ENCODE assay signal across 25 mouse cellular contexts in the genomic region with DNA sequence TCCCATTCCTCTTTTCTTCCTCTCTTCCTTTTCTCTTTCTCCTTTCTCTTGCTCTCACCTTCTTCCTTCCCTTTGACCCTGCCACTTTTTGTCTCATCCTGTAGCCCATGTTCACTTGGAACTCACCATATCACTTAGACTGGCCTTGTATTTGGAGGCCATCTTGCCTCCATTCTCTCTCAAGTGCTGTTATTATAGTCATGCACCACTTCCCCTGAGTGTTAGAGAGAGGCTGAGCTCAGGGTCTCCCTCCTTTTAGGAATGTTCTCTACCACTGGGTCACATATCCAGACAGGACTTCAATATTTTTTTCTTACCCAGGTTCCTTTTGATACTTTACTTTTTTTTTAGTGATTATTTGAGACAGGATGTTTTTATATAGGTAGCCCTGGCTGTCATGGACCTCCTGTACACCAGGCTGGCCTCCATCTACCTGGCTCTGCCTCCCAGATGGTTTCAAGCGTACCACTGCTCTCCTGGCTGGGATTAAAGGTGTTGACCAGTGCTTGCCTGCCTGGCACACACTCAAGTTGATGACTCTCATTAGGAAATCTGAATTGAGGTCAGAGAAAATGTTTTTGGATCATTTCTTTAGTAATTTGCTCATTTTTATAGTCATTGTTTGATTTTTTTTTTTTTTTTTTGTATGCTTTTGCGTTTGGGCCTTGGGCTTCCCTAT. TPM values are rescaled to one million over a fixed set of nuclear protein-coding genes. Genes with fewer than 3 reads are reported as not detected.
DNase-seq lines count a peak whose midpoint lies in the region; ATAC-seq lines count a peak whose summit lies in the region.
"Had no signal": no experiment of that assay in that cellular context is flagged by ENCODE, and none has a peak within 500 bp of the region (broad histone marks: within the 10 kb centered on the region; RNA-seq: fewer than 3 reads in every experiment).

No protein-coding gene starts in this region.

- H3K36me3 ChIP-seq in kidney, embryonic 14.5 days (ENCODE audit: control insufficient read depth, insufficient read depth, low read length) = peaks cover 69% of the 10 kb centered on the region

- DNase-seq in kidney, postnatal 4 days = no peak
- DNase-seq in brain, adult 2 months (ENCODE audit: low read depth, low spot score) = peak; percentile 80
- peak; percentile 61 for DNase-seq in cerebellum, adult 11-12 months
- DNase-seq in cerebellum, postnatal 10 days = peak; percentile 51
- DNase-seq in gastrocnemius, postnatal 14 days = no peak
- DNase-seq: adrenal gland, postnatal 14 days; B cell, adult 2 months; heart, adult 11 months; kidney, postnatal 10 days; lung, postnatal 4 days; thymus, postnatal 25 days had no signal

- no peak overlapping the region for H3K9ac ChIP-seq in kidney, embryonic 14.5 days (ENCODE audit: low read depth, low read length)
- H3K9ac ChIP-seq: forebrain, embryonic 15.5 days; heart, embryonic 13.5 days; hindbrain, embryonic 12.5 days; midbrain, embryonic 15.5 days; neural tube, embryonic 12.5 days had no signal

- no peak overlapping the region for H3K4me2 ChIP-seq in kidney, embryonic 14.5 days (replicated peaks; ENCODE audit: low read depth, low read length)
- H3K4me2 ChIP-seq: forebrain, embryonic 15.5 days; heart, embryonic 13.5 days; hindbrain, embryonic 12.5 days; midbrain, embryonic 15.5 days; neural tube, embryonic 12.5 days had no signal

- no peak overlapping the region for H3K27ac ChIP-seq in kidney, embryonic 14.5 days (ENCODE audit: low read depth, low read length)
- H3K27ac ChIP-seq: embryonic facial prominence, embryonic 10.5 days; forebrain, embryonic 15.5 days; heart, embryonic 13.5 days; hindbrain, embryonic 12.5 days; midbrain, embryonic 15.5 days; neural tube, embryonic 12.5 days had no signal

- H3K4me1 ChIP-seq in kidney, embryonic 14.5 days (ENCODE audit: control insufficient read depth, insufficient read depth, low read length) = no peaks in the 10 kb centered on the region
- H3K4me1 ChIP-seq: embryonic facial prominence, embryonic 10.5 days; forebrain, embryonic 15.5 days; heart, embryonic 13.5 days; hindbrain, embryonic 12.5 days; midbrain, embryonic 15.5 days; neural tube, embryonic 12.5 days had no signal

- no peaks in the 10 kb centered on the region for H3K27me3 ChIP-seq in kidney, embryonic 14.5 days (ENCODE audit: control insufficient read depth, insufficient read depth, low read length)
- H3K27me3 ChIP-seq: CH12.LX; forebrain, embryonic 15.5 days; heart, embryonic 13.5 days; hindbrain, embryonic 12.5 days; midbrain, embryonic 15.5 days; neural tube, embryonic 12.5 days; Patski had no signal

- no peaks in the 10 kb centered on the region; the same call in 1 of the 2 replicates for H3K9me3 ChIP-seq in kidney, embryonic 14.5 days (ENCODE audit: control insufficient read depth, low read length)
- H3K9me3 ChIP-seq: embryonic facial prominence, embryonic 10.5 days; forebrain, embryonic 15.5 days; G1E; heart, embryonic 13.5 days; hindbrain, embryonic 12.5 days; midbrain, embryonic 15.5 days; neural tube, embryonic 12.5 days had no signal

- 76% methylated on average over 2 of the region's 2 CpGs for WGBS in kidney, embryonic 14.5 days

- H3K4me3 ChIP-seq in kidney, embryonic 14.5 days (ENCODE audit: low read length) = no peak overlapping the region
- H3K4me3 ChIP-seq: embryonic facial prominence, embryonic 10.5 days; forebrain, embryonic 15.5 days; heart, embryonic 13.5 days; hindbrain, embryonic 12.5 days; midbrain, embryonic 15.5 days; neural tube, embryonic 12.5 days had no signal

- intact Hi-C loops in gastrocnemius, postnatal 14 days (cut with DNase I; ENCODE audit: low total_unique reads) = no loop called here

- 0 out of 2 replicates have a peak, but pooled peaks have one; percentile 55 for ATAC-seq in kidney, embryonic 14.5 days (ENCODE audit: low FRiP score, low TSS enrichment)
- ATAC-seq in activated CD4-positive, CD25-positive, alpha-beta regulatory T cell, adult 4 months = no peak
- ATAC-seq: forebrain, embryonic 15.5 days; intestine, postnatal 0 days; midbrain, embryonic 15.5 days; Patski had no signal

RNA-seq across cellular contexts. Expression of gene Mllt10, which starts 25.3 kb away (rescaled TPM):
- polyA plus RNA-seq in kidney, embryonic 14.5 days (2014; fragmentation: Nextera tagmentation; extraction: Ambion mirVana) = 58.7 and 74.9 TPM in 2 replicates
- 10 to 100 TPM; 34.0 to 36.9 TPM for polyA plus RNA-seq in activated CD4-positive, CD25-positive, alpha-beta regulatory T cell, adult 4 months (2017; shearing (Covaris generic))
- total RNA-seq in gastrocnemius, postnatal 14 days (2021) = 10 to 100 TPM; 19.0 to 20.5 TPM

RNA-seq across cellular contexts. Expression of gene Skida1, which starts 31.5 kb away (rescaled TPM):
- 10.5 and 11.4 TPM in 2 replicates for polyA plus RNA-seq in kidney, embryonic 14.5 days (2014; fragmentation: Nextera tagmentation; extraction: Ambion mirVana)
- polyA plus RNA-seq in activated CD4-positive, CD25-positive, alpha-beta regulatory T cell, adult 4 months (2017; shearing (Covaris generic)) = under 1 TPM; 0.25 to 0.48 TPM
- total RNA-seq in gastrocnemius, postnatal 14 days (2021) = 1 to 10 TPM in 1 of 2 experiments, under 1 TPM in 1; 1.00 to 1.0 TPM
- total RNA-seq: common myeloid progenitor, adult 5-6 weeks; megakaryocyte-erythroid progenitor cell, adult 5-6 weeks had no signal

RNA-seq across cellular contexts. Expression of gene A930004D18Rik, which starts 42.8 kb away (rescaled TPM):
- polyA plus RNA-seq in kidney, embryonic 14.5 days (2014; fragmentation: Nextera tagmentation; extraction: Ambion mirVana) = 9.4 and 10.0 TPM in 2 replicates
- polyA plus RNA-seq in activated CD4-positive, CD25-positive, alpha-beta regulatory T cell, adult 4 months (2017; shearing (Covaris generic)) = 1 to 10 TPM; 2.3 to 2.9 TPM
- 1 to 10 TPM in 1 of 2 experiments, under 1 TPM in 1; 0.89 to 1.1 TPM for total RNA-seq in gastrocnemius, postnatal 14 days (2021)
- total RNA-seq: megakaryocyte-erythroid progenitor cell, adult 5-6 weeks had no signal

Comparison
In these comparisons a context has a peak if more than half of its experiments do, and no peak if none do; other contexts are left out.
1. DNase-seq: peak in brain, adult 2 months (single experiment), cerebellum, adult 11-12 months (single experiment) and cerebellum, postnatal 10 days (2 of 2); none in kidney, postnatal 4 days (0 of 2) and gastrocnemius, postnatal 14 days (single experiment).